Mouse (Mus musculus) subcutaneous adipose tissue, adult 2 months (tissue): ENCODE results near the gene Esp8. TPM values are rescaled to one million over a fixed set of nuclear protein-coding genes. Genes with fewer than 3 reads are reported as not detected.

Source experiments
- polyA plus RNA-seq: library from polyadenylated mRNA; depleted of rRNA; stranded (reverse); fragments of >200 nt; gene quantifications from 2 replicates; pipeline ENCODE4 v1.2.3, GENCODE M21; 2012; ENCODE audit warnings: low replicate concordance; rRNA removed

Gene Esp8
- polyA plus RNA-seq = not detected in 2 replicates

DNA sequence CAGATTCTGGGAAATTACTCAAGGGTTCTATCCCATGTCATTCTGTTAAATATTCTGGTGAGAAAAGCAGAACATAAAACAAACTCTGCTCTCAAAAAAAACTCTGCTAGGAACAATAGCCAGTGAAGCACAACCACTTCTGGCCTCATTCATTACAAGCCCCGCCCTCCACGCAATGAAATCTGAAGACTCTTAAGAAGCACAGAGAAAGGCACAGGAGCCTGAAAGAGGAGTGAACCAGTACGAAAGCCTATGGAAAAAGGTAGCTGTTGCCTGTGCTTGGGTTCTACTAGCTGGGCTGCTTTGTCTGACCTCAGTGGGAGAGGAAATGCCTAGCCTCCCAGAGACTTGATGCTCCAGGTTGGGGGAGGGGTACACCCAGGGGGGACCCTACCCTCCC, at the start of gene Esp8:
Gene Esp8, plus strand, starts transcription at position 205 of the 400 bp plus-strand sequence.

DNA sequence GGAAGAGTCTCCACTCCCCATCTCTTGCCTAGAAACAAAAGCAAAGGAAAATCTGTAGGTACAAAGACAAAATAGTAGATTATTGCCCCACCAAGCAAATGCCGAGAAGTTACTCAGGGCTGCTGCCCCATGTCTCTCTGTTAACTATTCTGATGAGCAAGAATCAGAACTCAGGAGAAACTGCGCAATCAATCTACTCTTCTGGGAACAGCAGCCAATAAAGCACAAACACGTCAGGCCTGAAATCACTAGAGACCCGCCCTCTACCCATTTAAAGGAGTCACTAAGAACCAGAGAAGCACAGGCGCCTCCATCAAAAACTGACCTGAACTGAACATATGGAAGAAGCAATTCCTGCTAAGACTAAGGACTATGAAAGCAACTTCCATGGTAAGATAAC, 41.4 kb downstream of the Esp8 start, which contains the start of gene Esp6:
Gene Esp6, plus strand, starts transcription at position 301 of the 400 bp plus-strand sequence.

Other genes with a start within 250 kb of the Esp8 start
- 0.96 and 2.5 TPM in 2 replicates for gene Crisp1, start 200.8 kb upstream of the Esp8 start, polyA plus RNA-seq
- not detected in 2 replicates for gene Esp6, start 41.5 kb downstream of the Esp8 start, polyA plus RNA-seq
- not detected in 2 replicates for gene Esp4, start 78.6 kb downstream of the Esp8 start, polyA plus RNA-seq
- gene Esp3, start 112.1 kb downstream of the Esp8 start, polyA plus RNA-seq = not detected in 2 replicates
- gene Esp1, start 207.1 kb downstream of the Esp8 start, polyA plus RNA-seq = not detected in 2 replicates